Mouse (Mus musculus): ENCODE data around the gene Eva1b. TPM values are rescaled to one million over a fixed set of nuclear protein-coding genes. Genes with fewer than 3 reads are reported as not detected.

Gene Eva1b
- polyA plus RNA-seq, 1 experiment from 2014 or later, result 42.5 TPM

DNA sequence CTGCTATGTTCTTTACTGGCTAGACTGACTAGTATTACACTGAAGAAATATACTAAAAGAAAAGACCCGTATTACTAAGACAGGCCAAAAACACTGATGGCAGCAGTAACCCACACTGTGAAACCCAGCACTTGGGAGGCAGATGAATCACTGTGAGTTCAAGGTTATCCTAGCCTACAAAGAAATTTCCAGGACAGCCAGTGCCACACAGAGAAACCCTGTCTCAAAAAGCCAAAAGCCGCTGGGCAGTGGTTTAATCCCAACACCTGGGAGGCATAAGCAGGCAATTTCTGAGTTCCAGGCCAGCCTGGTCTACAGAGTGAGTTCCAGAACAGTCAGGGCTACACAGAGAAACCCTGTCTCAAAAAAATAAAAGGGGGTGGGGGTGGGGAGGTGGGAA lies 43.1 kb downstream of the Eva1b start:
- Histone ChIP-seq H3K4me2 (ENCODE audit: low read depth) (no peak overlapping the region), H3K27ac (ENCODE audit: low read depth, low read length) (no peak overlapping the region), H3K9me3 (ENCODE audit: control insufficient read depth, low read length) (no peaks in the 10 kb centered on the region), H3K4me1 (ENCODE audit: control insufficient read depth, insufficient read depth, low read length) (no peaks in the 10 kb centered on the region), H3K36me3 (ENCODE audit: control insufficient read depth, insufficient read depth, low read length) (no peaks in the 10 kb centered on the region; the same call in 1 of the 2 replicates), H3K27me3 (ENCODE audit: control insufficient read depth, insufficient read depth, low read length) (no peaks in the 10 kb centered on the region), H3K9ac (ENCODE audit: low read length) (no peak overlapping the region), H3K4me3 (ENCODE audit: low read depth, low read length) (no peak overlapping the region)
- no peak for DNase-seq (ENCODE audit: low spot score)
- 96% methylated on average over 2 of the region's 2 CpGs for WGBS
- no peak for ATAC-seq (ENCODE audit: insufficient read depth, low FRiP score, low TSS enrichment)

DNA sequence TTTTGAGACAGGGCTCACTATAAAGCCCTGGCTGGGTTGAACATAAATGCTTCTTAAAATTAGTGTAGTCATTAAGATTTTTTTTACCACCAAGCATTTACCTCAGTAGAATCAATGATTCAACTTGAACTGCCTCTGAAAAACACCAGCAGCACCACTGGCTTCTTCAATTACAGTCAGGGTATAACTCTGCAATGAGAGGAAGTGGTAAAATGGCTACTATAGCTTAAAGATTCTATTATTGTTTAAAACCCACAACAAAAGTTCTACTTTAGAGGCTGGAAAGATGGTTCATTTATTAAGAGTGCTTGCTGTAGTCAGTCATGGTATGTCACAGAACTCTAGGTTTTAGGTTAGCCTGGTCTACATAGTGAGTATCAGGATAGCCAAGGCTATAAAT lies 46.7 kb downstream of the Eva1b start:
- H3K27ac ChIP-seq (ENCODE audit: low read depth, low read length), result no peak overlapping the region
- DNase-seq (ENCODE audit: low spot score) (no peak), ATAC-seq (ENCODE audit: insufficient read depth, low FRiP score, low TSS enrichment) (no peak)
- no peaks in the 10 kb centered on the region for H3K27me3 ChIP-seq (ENCODE audit: control insufficient read depth, insufficient read depth, low read length)
- H3K9ac ChIP-seq (ENCODE audit: low read length), result no peak overlapping the region
- H3K9me3 ChIP-seq (ENCODE audit: control insufficient read depth, low read length), result no peaks in the 10 kb centered on the region
- H3K4me1 ChIP-seq (ENCODE audit: control insufficient read depth, insufficient read depth, low read length), result 0 out of 2 replicates have a peak, but pooled peaks cover 2% of the 10 kb centered on the region
- H3K4me3 ChIP-seq (ENCODE audit: low read depth, low read length), result no peak overlapping the region
- H3K36me3 ChIP-seq (ENCODE audit: control insufficient read depth, insufficient read depth, low read length), result no peaks in the 10 kb centered on the region
- H3K4me2 ChIP-seq (ENCODE audit: low read depth), result no peak overlapping the region

DNA sequence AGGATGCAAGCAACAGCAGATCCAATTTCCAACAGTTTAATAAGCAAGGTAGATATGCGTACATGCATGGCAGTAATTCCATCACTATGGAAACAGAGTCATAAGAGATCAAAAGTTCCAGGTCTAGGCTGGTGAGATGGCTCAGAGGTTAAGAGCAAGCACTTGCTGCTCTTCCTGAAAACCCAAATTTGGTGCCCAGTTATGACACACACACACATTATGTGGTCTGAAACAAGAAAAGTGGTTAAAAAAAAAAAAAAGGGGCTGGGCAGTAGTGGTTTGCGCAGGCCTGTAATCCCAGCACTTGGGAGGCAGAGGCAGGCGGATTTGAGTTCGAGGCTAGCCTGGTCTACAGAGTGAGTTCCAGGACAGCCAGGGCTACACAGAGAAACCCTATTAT lies 47.4 kb downstream of the Eva1b start:
- Histone ChIP-seq H3K4me1 (ENCODE audit: control insufficient read depth, insufficient read depth, low read length) (0 out of 2 replicates have a peak, but pooled peaks cover 2% of the 10 kb centered on the region), H3K4me3 (ENCODE audit: low read depth, low read length) (no peak overlapping the region), H3K27me3 (ENCODE audit: control insufficient read depth, insufficient read depth, low read length) (no peaks in the 10 kb centered on the region), H3K9ac (ENCODE audit: low read length) (no peak overlapping the region), H3K27ac (ENCODE audit: low read depth, low read length) (no peak overlapping the region), H3K4me2 (ENCODE audit: low read depth) (no peak overlapping the region), H3K9me3 (ENCODE audit: control insufficient read depth, low read length) (no peaks in the 10 kb centered on the region), H3K36me3 (ENCODE audit: control insufficient read depth, insufficient read depth, low read length) (no peaks in the 10 kb centered on the region)
- ATAC-seq (ENCODE audit: insufficient read depth, low FRiP score, low TSS enrichment) (no peak), DNase-seq (ENCODE audit: low spot score) (no peak)
- 98% methylated on average over 4 of the region's 4 CpGs for WGBS

DNA sequence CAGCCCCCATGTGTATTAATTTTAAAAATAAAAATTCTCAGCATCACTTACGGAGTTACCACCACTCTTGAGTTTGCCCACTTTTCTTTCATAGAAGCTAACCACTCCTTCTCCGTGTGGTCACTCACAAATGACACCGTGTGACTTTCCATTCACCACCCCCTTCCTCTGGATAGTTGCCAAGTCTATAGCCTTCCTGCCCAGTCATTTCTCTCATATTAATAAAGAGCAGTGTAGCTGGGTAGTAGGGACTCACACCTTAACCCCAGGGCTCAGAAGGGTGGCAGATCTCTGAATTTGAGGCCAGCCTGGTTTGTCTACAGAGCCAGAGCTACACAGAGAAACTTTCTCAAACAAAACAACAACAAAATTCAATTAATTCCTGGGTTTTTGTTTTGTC lies 49.9 kb downstream of the Eva1b start:
- H3K36me3 ChIP-seq (ENCODE audit: control insufficient read depth, insufficient read depth, low read length), result no peaks in the 10 kb centered on the region

More for the DNA sequence above, 49.9 kb downstream of the Eva1b start:
- Histone ChIP-seq H3K27me3 (ENCODE audit: control insufficient read depth, insufficient read depth, low read length) (no peaks in the 10 kb centered on the region), H3K27ac (ENCODE audit: low read depth, low read length) (no peak overlapping the region), H3K4me1 (ENCODE audit: control insufficient read depth, insufficient read depth, low read length) (peaks cover 12% of the 10 kb centered on the region; the same call in 1 of the 2 replicates), H3K4me2 (ENCODE audit: low read depth) (no peak overlapping the region), H3K9ac (ENCODE audit: low read length) (no peak overlapping the region), H3K4me3 (ENCODE audit: low read depth, low read length) (no peak overlapping the region), H3K9me3 (ENCODE audit: control insufficient read depth, low read length) (no peaks in the 10 kb centered on the region)
- no peak for DNase-seq (ENCODE audit: low spot score)
- 87% methylated on average over 3 of the region's 3 CpGs for WGBS
- ATAC-seq (ENCODE audit: insufficient read depth, low FRiP score, low TSS enrichment), result no peak

Other genes starting within 250 kb of the Eva1b start
- 0.94 and 0.95 TPM in 2 replicates for gene Csf3r, start 123.2 kb upstream of the Eva1b start, polyA plus RNA-seq (2014; fragmentation: Nextera tagmentation; extraction: Ambion mirVana)
- gene Mrps15, start 100.8 kb upstream of the Eva1b start, polyA plus RNA-seq (2014; fragmentation: Nextera tagmentation; extraction: Ambion mirVana), result 125 and 134 TPM in 2 replicates
- 21.4 and 23.0 TPM in 2 replicates for gene Oscp1, start 89.2 kb upstream of the Eva1b start, polyA plus RNA-seq (2014; fragmentation: Nextera tagmentation; extraction: Ambion mirVana)
- 39.5 and 42.6 TPM in 2 replicates for gene Lsm10, start 51.1 kb upstream of the Eva1b start, polyA plus RNA-seq (2014; fragmentation: Nextera tagmentation; extraction: Ambion mirVana)
- 32.5 and 32.8 TPM in 2 replicates for gene Stk40, start 43.8 kb upstream of the Eva1b start, polyA plus RNA-seq (2014; fragmentation: Nextera tagmentation; extraction: Ambion mirVana)
- gene Sh3d21, start 15.7 kb downstream of the Eva1b start, polyA plus RNA-seq (2014; fragmentation: Nextera tagmentation; extraction: Ambion mirVana), result 2.1 and 2.6 TPM in 2 replicates
- gene Thrap3, start 55.0 kb downstream of the Eva1b start, polyA plus RNA-seq (2014; fragmentation: Nextera tagmentation; extraction: Ambion mirVana), result 197 and 217 TPM in 2 replicates
- gene Map7d1, start 108.6 kb downstream of the Eva1b start, polyA plus RNA-seq (2014; fragmentation: Nextera tagmentation; extraction: Ambion mirVana), result 80.9 and 83.6 TPM in 2 replicates
- 32.1 and 45.4 TPM in 2 replicates for gene Trappc3, start 114.6 kb downstream of the Eva1b start, polyA plus RNA-seq (2014; fragmentation: Nextera tagmentation; extraction: Ambion mirVana)
- gene Col8a2, start 139.0 kb downstream of the Eva1b start, polyA plus RNA-seq (2014; fragmentation: Nextera tagmentation; extraction: Ambion mirVana), result 7.4 and 7.9 TPM in 2 replicates
- 52.7 and 56.8 TPM in 2 replicates for gene Adprhl2, start 174.0 kb downstream of the Eva1b start, polyA plus RNA-seq (2014; fragmentation: Nextera tagmentation; extraction: Ambion mirVana)
- gene Tekt2, start 177.9 kb downstream of the Eva1b start, polyA plus RNA-seq (2014; fragmentation: Nextera tagmentation; extraction: Ambion mirVana), result 1.2 and 1.8 TPM in 2 replicates